Mouse (Mus musculus): ENCODE data around the gene Oxct2b.

GRCm38 (mm10) chr4:123085290-123085689 lies 30.8 kb upstream of the Oxct2b start:
- no peak for TF ChIP-seq CTCF (IDR thresholded peaks at IDR 0.05; ENCODE audit: borderline replicate concordance, extremely low read depth, insufficient read depth, insufficient read length)
- TF ChIP-seq POLR2A (IDR thresholded peaks at IDR 0.05; ENCODE audit: borderline replicate concordance, extremely low read depth, insufficient read depth, insufficient read length, poor library complexity, severe bottlenecking): no peak

Measured in brain, embryonic 14.5 days (tissue).